Mouse (Mus musculus) stomach, embryonic 16.5 days (tissue): ENCODE results near the gene Proser1. TPM values are rescaled to one million over a fixed set of nuclear protein-coding genes. Genes with fewer than 3 reads are reported as not detected.

Experiments
- ATAC-seq: fragments of 200-750 bp; cut with Nextera tagmentation; 2 replicates; pipeline ENCODE4 v1.8.0; 2017; ENCODE audit warnings: moderate number of reproducible peaks, moderate TSS enrichment; ENCODE audit not compliant: insufficient read depth, low FRiP score
- H3K27ac ChIP-seq: fragments of 300-500 bp; sonication (generic); 2 replicates; pipeline ENCODE4 v1.5.1; 2014; ENCODE audit warnings: low read length
- H3K27me3 ChIP-seq: fragments of 300-500 bp; sonication (generic); 2 replicates; pipeline ENCODE4 v1.6.1; 2014; ENCODE audit warnings: low read length, control low read depth, mixed read lengths; ENCODE audit not compliant: control insufficient read depth, insufficient read depth
- H3K36me3 ChIP-seq: fragments of 300-500 bp; sonication (generic); 2 replicates; pipeline ENCODE4 v1.6.1; 2014; ENCODE audit warnings: low read length; ENCODE audit not compliant: control insufficient read depth, insufficient read depth
- H3K4me1 ChIP-seq: fragments of 300-500 bp; sonication (generic); 2 replicates; pipeline ENCODE4 v1.6.1; 2014; ENCODE audit warnings: low read length, control low read depth, mixed read lengths; ENCODE audit not compliant: control insufficient read depth, insufficient read depth
- H3K4me2 ChIP-seq: fragments of 300-500 bp; sonication (generic); 2 replicates; pipeline ENCODE4 v1.6.1; 2014; ENCODE audit warnings: low read depth, low read length, mixed read lengths
- H3K4me3 ChIP-seq: fragments of 300-500 bp; sonication (generic); replicated peaks from 2 replicates; pipeline ENCODE4 v1.5.1; 2014; ENCODE audit warnings: mild to moderate bottlenecking, low read length
- H3K9ac ChIP-seq: fragments of 300-500 bp; sonication (generic); 2 replicates; pipeline ENCODE4 v1.6.1; 2014; ENCODE audit warnings: low read length
- H3K9me3 ChIP-seq: fragments of 300-500 bp; sonication (generic); replicated peaks from 2 replicates; pipeline ENCODE4 v1.6.1; 2016; ENCODE audit warnings: low read length, control low read depth; ENCODE audit not compliant: control insufficient read depth
- WGBS: fragments of 180-500 bp; shearing (Covaris S2); extraction: QIAGEN DNeasy Blood & Tissue Kit; methylation state at CpG from one replicate; pipeline ENCODE4 v1.1.7; 2014; 5-methylcytosine and 5-hydroxymethylcytosine counted together
- polyA plus RNA-seq: library from polyadenylated mRNA; unstranded; fragments of >200 nt; fragmentation: Nextera tagmentation; extraction: Ambion mirVana; gene quantifications from 2 replicates; pipeline ENCODE4 v1.2.1, GENCODE M21; 2015

Proser1 gene
- polyA plus RNA-seq, 1 experiment from 2014 or later = 15.8 TPM

GRCm38 (mm10) chr3:53502428-53502827 is 39.0 kb downstream of the Proser1 start:
- no peaks in the 10 kb centered on the region for H3K36me3 ChIP-seq
- no peak overlapping the region for H3K27ac ChIP-seq
- no peaks in the 10 kb centered on the region for H3K27me3 ChIP-seq
- 57% methylated on average over 6 of the region's 6 CpGs for WGBS
- no peak overlapping the region for H3K4me3 ChIP-seq
- H3K9ac ChIP-seq = no peak overlapping the region
- H3K9me3 ChIP-seq = no peaks in the 10 kb centered on the region
- H3K4me1 ChIP-seq = no peaks in the 10 kb centered on the region
- no peak overlapping the region for H3K4me2 ChIP-seq
- ATAC-seq = no peak

GRCm38 (mm10) chr3:53513096-53513495 is 49.6 kb downstream of the Proser1 start:
- no peak overlapping the region for H3K27ac ChIP-seq
- no peaks in the 10 kb centered on the region for H3K9me3 ChIP-seq
- 37% methylated on average over 5 of the region's 5 CpGs for WGBS
- H3K4me3 ChIP-seq = no peak overlapping the region
- no peak for ATAC-seq
- H3K27me3 ChIP-seq = no peaks in the 10 kb centered on the region
- H3K4me2 ChIP-seq = no peak overlapping the region
- H3K4me1 ChIP-seq = no peaks in the 10 kb centered on the region; the same call in 1 of the 2 replicates
- no peak overlapping the region for H3K9ac ChIP-seq
- H3K36me3 ChIP-seq = no peaks in the 10 kb centered on the region

DNA sequence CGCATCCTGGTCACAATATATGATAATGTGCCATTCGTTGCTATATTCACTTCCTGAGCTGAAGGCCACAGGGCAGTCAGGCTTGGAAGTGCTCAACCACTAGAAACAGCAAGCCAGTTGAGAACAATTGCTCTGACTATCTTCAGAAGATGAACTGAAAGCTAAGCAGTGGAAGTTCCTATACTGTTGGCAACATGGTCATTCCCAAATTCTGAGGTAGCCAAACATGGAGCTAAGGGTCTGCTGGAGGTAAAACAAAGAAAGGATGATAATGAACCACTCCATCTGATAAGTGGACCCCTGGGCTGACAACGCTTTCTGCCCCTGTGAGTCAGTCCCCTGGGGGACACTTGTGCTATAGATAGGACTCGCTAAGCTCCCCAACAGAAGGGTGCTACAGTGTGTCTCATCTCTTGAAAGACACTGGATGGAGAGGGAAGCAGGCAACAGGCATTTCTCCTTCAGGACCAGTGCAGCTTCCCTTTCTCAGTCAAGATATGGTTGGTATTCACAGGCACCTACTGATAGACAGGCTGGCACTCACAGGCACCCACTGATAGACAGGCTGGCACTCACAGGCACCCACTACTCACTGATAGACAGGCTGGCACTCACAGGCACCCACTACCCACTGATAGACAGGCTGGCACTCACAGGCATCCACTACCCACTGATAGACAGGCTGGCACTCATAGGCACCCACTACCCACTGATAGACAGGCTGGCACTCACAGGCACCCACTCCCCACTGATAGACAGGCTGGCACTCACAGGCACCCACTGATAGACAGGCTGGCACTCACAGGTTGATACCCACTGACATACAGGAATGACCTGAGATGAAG is 51.0 kb downstream of the Proser1 start:
- Histone ChIP-seq H3K9me3 (no peaks in the 10 kb centered on the region), H3K4me2 (no peak overlapping the region), H3K9ac (no peak overlapping the region), H3K4me3 (no peak overlapping the region), H3K36me3 (0 out of 2 replicates have a peak, but pooled peaks cover 4% of the 10 kb centered on the region), H3K4me1 (no peaks in the 10 kb centered on the region; the same call in 1 of the 2 replicates), H3K27me3 (no peaks in the 10 kb centered on the region), H3K27ac (no peak overlapping the region)
- 78% methylated on average over 4 of the region's 4 CpGs for WGBS
- ATAC-seq = no peak

DNA sequence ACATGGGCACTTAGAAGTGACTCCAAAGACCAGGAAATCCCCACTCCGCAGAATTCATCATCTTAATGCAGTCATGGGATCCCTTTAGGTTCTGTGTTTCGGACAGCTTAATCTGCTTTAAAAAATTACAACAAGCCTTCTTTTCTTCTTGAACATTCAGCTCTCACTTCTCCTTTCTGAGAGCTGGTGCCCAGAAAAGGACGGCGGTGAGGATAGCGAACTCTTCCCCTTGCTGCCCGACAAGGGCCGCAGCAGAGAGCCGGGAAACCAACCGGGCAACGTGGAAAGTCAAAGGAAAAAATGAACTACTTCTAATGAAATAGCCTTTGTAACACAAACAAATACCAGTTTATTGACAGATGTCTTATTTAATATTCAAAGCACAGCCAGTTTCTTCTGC is 59.3 kb downstream of the Proser1 start:
- Histone ChIP-seq H3K9me3 (no peaks in the 10 kb centered on the region), H3K27ac (no peak overlapping the region), H3K4me2 (no peak overlapping the region), H3K27me3 (no peaks in the 10 kb centered on the region), H3K4me1 (no peaks in the 10 kb centered on the region), H3K4me3 (no peak overlapping the region), H3K9ac (no peak overlapping the region), H3K36me3 (0 out of 2 replicates have a peak, but pooled peaks cover 4% of the 10 kb centered on the region)
- ATAC-seq = no peak
- 89% methylated on average over 10 of the region's 10 CpGs for WGBS

DNA sequence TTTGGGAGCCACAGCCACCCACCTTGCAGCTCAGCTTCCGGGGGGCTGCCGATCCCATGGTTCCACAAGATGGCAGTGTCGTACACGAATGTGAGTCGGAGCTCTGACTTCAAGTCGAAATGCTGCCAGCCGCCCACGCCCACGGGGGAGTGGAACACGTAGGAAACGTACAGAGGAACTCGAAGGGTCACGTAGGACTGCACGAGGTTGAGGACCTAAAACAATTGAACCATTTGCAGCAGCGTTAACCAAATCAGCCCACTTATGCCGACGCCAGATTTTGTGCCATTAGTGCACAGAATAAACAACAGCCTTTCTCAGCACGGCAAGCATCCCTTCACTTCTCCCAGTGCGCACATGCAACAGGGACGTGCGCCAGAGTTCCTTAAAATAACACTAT is 62.3 kb downstream of the Proser1 start:
- Histone ChIP-seq H3K4me3 (peak overlapping the region; percentile 34), H3K27ac (no peak overlapping the region), H3K27me3 (no peaks in the 10 kb centered on the region), H3K9me3 (no peaks in the 10 kb centered on the region), H3K4me2 (peak overlapping the region; percentile 57), H3K36me3 (no peaks in the 10 kb centered on the region), H3K9ac (peak overlapping the region; percentile 52), H3K4me1 (no peaks in the 10 kb centered on the region)
- peak; percentile 67 for ATAC-seq
- 6% methylated on average over 21 of the region's 21 CpGs for WGBS

- no peaks in the 10 kb centered on the region for H3K9me3 ChIP-seq
- no peak overlapping the region for H3K4me3 ChIP-seq
- no peaks in the 10 kb centered on the region for H3K4me1 ChIP-seq
- no peaks in the 10 kb centered on the region for H3K27me3 ChIP-seq
- 61% methylated on average over 6 of the region's 6 CpGs for WGBS
- no peak overlapping the region for H3K9ac ChIP-seq
- ATAC-seq = peak; percentile 84; the same call in 1 of the 2 replicates
- H3K36me3 ChIP-seq = no peaks in the 10 kb centered on the region
- H3K27ac ChIP-seq = no peak overlapping the region; the same call in 1 of the 2 replicates
- no peak overlapping the region for H3K4me2 ChIP-seq
Measured at GRCm38 (mm10) chr3:53530305-53530704, 66.8 kb downstream of the Proser1 start.

Other genes with a start within 250 kb of the Proser1 start
- 11.8 and 13.4 TPM in 2 replicates for gene Nhlrc3, start 334 bp upstream of the Proser1 start, polyA plus RNA-seq
- gene Stoml3, start 25.0 kb downstream of the Proser1 start, polyA plus RNA-seq = 0.12 and 0.14 TPM in 2 replicates
- 16.4 TPM in 2 replicates for gene Frem2, start 193.7 kb downstream of the Proser1 start, polyA plus RNA-seq